Mouse (Mus musculus) neural tube, embryonic 15.5 days (tissue): ENCODE data around the gene Gphb5. TPM values are rescaled to one million over a fixed set of nuclear protein-coding genes. Genes with fewer than 3 reads are reported as not detected.
A peak's percentile ranks its signal among the peaks of the same experiment; 100 is the strongest.

ENCODE experiments used
- ATAC-seq: fragments of 200-750 bp; cut with Nextera tagmentation; 2 replicates; pipeline ENCODE4 v1.8.0; 2017; ENCODE audit warnings: mild to moderate bottlenecking, moderate TSS enrichment, moderate library complexity; ENCODE audit not compliant: low FRiP score
- H3K27ac ChIP-seq: fragments of 300-500 bp; sonication (generic); replicated peaks from 2 replicates; pipeline ENCODE4 v1.5.1; 2015; ENCODE audit warnings: mild to moderate bottlenecking, inconsistent platforms
- H3K27me3 ChIP-seq: fragments of 300-500 bp; sonication (generic); replicated peaks from 2 replicates; pipeline ENCODE4 v1.6.1; 2015; ENCODE audit warnings: inconsistent platforms
- H3K36me3 ChIP-seq: fragments of 300-500 bp; sonication (generic); 2 replicates; pipeline ENCODE4 v1.6.1; 2015; ENCODE audit warnings: inconsistent platforms
- H3K4me1 ChIP-seq: fragments of 300-500 bp; sonication (generic); 2 replicates; pipeline ENCODE4 v1.6.1; 2015; ENCODE audit warnings: inconsistent platforms
- H3K4me2 ChIP-seq: fragments of 300-500 bp; sonication (generic); 2 replicates; pipeline ENCODE4 v1.6.1; 2015; ENCODE audit warnings: inconsistent platforms, mild to moderate bottlenecking, moderate library complexity
- H3K4me3 ChIP-seq: fragments of 300-500 bp; sonication (generic); replicated peaks from 2 replicates; pipeline ENCODE4 v1.5.1; 2015; ENCODE audit warnings: mild to moderate bottlenecking, inconsistent platforms
- H3K9ac ChIP-seq: fragments of 300-500 bp; sonication (generic); replicated peaks from 2 replicates; pipeline ENCODE4 v1.6.1; 2015; ENCODE audit warnings: mild to moderate bottlenecking, inconsistent platforms
- H3K9me3 ChIP-seq: fragments of 300-500 bp; sonication (generic); replicated peaks from 2 replicates; pipeline ENCODE4 v1.6.1; 2016; ENCODE audit warnings: inconsistent platforms
- WGBS: fragments of 180-500 bp; shearing (Covaris S2); methylation state at CpG from one replicate; pipeline ENCODE4 v1.1.7; 2015; ENCODE audit warnings: mixed read lengths; 5-methylcytosine and 5-hydroxymethylcytosine counted together
- polyA plus RNA-seq: library from polyadenylated mRNA; unstranded; fragments of >200 nt; fragmentation: Nextera tagmentation; extraction: Ambion mirVana; gene quantifications from 2 replicates; pipeline ENCODE4 v1.2.1, GENCODE M21; 2015

Gphb5 gene
- not detected in 2 replicates for polyA plus RNA-seq

GRCm38 (mm10) chr12:75416681-75417080, at the start of gene Gphb5:
Gphb5 (minus strand) TSS chr12:75416781.
- no peaks in the 10 kb centered on the region for H3K27me3 ChIP-seq
- H3K9me3 ChIP-seq, result no peaks in the 10 kb centered on the region
- H3K9ac ChIP-seq, result no peak within 1 kb of the TSS
- no peak within 1 kb of the TSS for H3K4me3 ChIP-seq
- no peaks in the 10 kb centered on the region for H3K36me3 ChIP-seq
- no peak within 1 kb of the TSS for H3K4me2 ChIP-seq
- ATAC-seq, result no peak
- WGBS, result 90% methylated on average over 4 of the region's 4 CpGs
- H3K27ac ChIP-seq, result no peak within 1 kb of the TSS
- H3K4me1 ChIP-seq, result no peaks in the 10 kb centered on the region

GRCm38 (mm10) chr12:75466206-75466605, 49.6 kb upstream of the Gphb5 start:
- ATAC-seq, result no peak
- H3K27me3 ChIP-seq, result no peaks in the 10 kb centered on the region
- peaks cover 7% of the 10 kb centered on the region for H3K4me1 ChIP-seq
- no peak overlapping the region for H3K4me3 ChIP-seq
- no peak overlapping the region for H3K9ac ChIP-seq
- 92% methylated on average over 7 of the region's 7 CpGs for WGBS
- no peaks in the 10 kb centered on the region for H3K9me3 ChIP-seq
- no peak overlapping the region for H3K27ac ChIP-seq
- peaks cover 44% of the 10 kb centered on the region for H3K36me3 ChIP-seq
- no peak overlapping the region for H3K4me2 ChIP-seq

- Histone ChIP-seq H3K9ac (no peak overlapping the region), H3K9me3 (no peaks in the 10 kb centered on the region), H3K36me3 (peaks cover 62% of the 10 kb centered on the region), H3K4me2 (no peak overlapping the region), H3K27ac (0 out of 2 replicates have a peak overlapping the region, but pooled peaks have one; percentile 6), H3K4me3 (no peak overlapping the region), H3K27me3 (no peaks in the 10 kb centered on the region), H3K4me1 (no peaks in the 10 kb centered on the region)
- ATAC-seq, result no peak; the same call in 1 of the 2 replicates
- WGBS, result 78% methylated on average over 9 of the region's 9 CpGs
Measured at GRCm38 (mm10) chr12:75464016-75464769, 47.6 kb upstream of the Gphb5 start.

GRCm38 (mm10) chr12:75460561-75460960, 44.0 kb upstream of the Gphb5 start:
- Histone ChIP-seq H3K27ac (no peak overlapping the region), H3K9me3 (no peaks in the 10 kb centered on the region), H3K36me3 (peaks cover 62% of the 10 kb centered on the region), H3K27me3 (no peaks in the 10 kb centered on the region), H3K4me1 (no peaks in the 10 kb centered on the region), H3K4me2 (no peak overlapping the region), H3K4me3 (no peak overlapping the region), H3K9ac (no peak overlapping the region)
- WGBS, result 92% methylated on average over 5 of the region's 5 CpGs
- no peak for ATAC-seq

GRCm38 (mm10) chr12:75459656-75460055, 43.1 kb upstream of the Gphb5 start:
- Histone ChIP-seq H3K36me3 (peaks cover 55% of the 10 kb centered on the region), H3K9ac (no peak overlapping the region), H3K27ac (no peak overlapping the region), H3K4me3 (no peak overlapping the region), H3K27me3 (no peaks in the 10 kb centered on the region), H3K4me2 (no peak overlapping the region), H3K4me1 (no peaks in the 10 kb centered on the region), H3K9me3 (no peaks in the 10 kb centered on the region)
- 85% methylated on average over 5 of the region's 5 CpGs for WGBS
- ATAC-seq, result no peak

GRCm38 (mm10) chr12:75453441-75453840, 36.9 kb upstream of the Gphb5 start:
- H3K27me3 ChIP-seq, result no peaks in the 10 kb centered on the region
- ATAC-seq, result no peak
- no peaks in the 10 kb centered on the region for H3K4me1 ChIP-seq
- no peaks in the 10 kb centered on the region for H3K9me3 ChIP-seq
- H3K4me2 ChIP-seq, result no peak overlapping the region
- H3K9ac ChIP-seq, result no peak overlapping the region
- H3K27ac ChIP-seq, result no peak overlapping the region
- peaks cover 34% of the 10 kb centered on the region for H3K36me3 ChIP-seq
- WGBS, result 93% methylated on average over 6 of the region's 6 CpGs
- H3K4me3 ChIP-seq, result no peak overlapping the region

- H3K9me3 ChIP-seq, result no peaks in the 10 kb centered on the region
- H3K9ac ChIP-seq, result no peak overlapping the region
- no peak overlapping the region for H3K4me3 ChIP-seq
- no peak overlapping the region for H3K4me2 ChIP-seq
- 87% methylated on average over 4 of the region's 4 CpGs for WGBS
- H3K4me1 ChIP-seq, result no peaks in the 10 kb centered on the region
- ATAC-seq, result no peak
- H3K27ac ChIP-seq, result no peak overlapping the region
- peaks cover 31% of the 10 kb centered on the region for H3K36me3 ChIP-seq
- no peaks in the 10 kb centered on the region for H3K27me3 ChIP-seq
Measured at GRCm38 (mm10) chr12:75453027-75453426, 36.4 kb upstream of the Gphb5 start.

GRCm38 (mm10) chr12:75450592-75450991, 34.0 kb upstream of the Gphb5 start:
- H3K27ac ChIP-seq, result no peak overlapping the region
- no peak overlapping the region for H3K4me2 ChIP-seq
- no peaks in the 10 kb centered on the region for H3K4me1 ChIP-seq
- H3K4me3 ChIP-seq, result no peak overlapping the region
- 92% methylated on average over 8 of the region's 8 CpGs for WGBS
- peaks cover 26% of the 10 kb centered on the region for H3K36me3 ChIP-seq
- H3K9me3 ChIP-seq, result no peaks in the 10 kb centered on the region
- H3K27me3 ChIP-seq, result no peaks in the 10 kb centered on the region
- ATAC-seq, result no peak
- H3K9ac ChIP-seq, result no peak overlapping the region

- peaks cover 26% of the 10 kb centered on the region for H3K36me3 ChIP-seq
- no peak overlapping the region for H3K9ac ChIP-seq
- 80% methylated on average over 14 of the region's 14 CpGs for WGBS
- no peak overlapping the region for H3K27ac ChIP-seq
- H3K4me1 ChIP-seq, result no peaks in the 10 kb centered on the region
- no peak overlapping the region for H3K4me3 ChIP-seq
- no peaks in the 10 kb centered on the region for H3K27me3 ChIP-seq
- no peak overlapping the region for H3K4me2 ChIP-seq
- no peak for ATAC-seq
- no peaks in the 10 kb centered on the region for H3K9me3 ChIP-seq
Measured at GRCm38 (mm10) chr12:75450011-75450410, 33.4 kb upstream of the Gphb5 start.

GRCm38 (mm10) chr12:75449475-75449966, 32.9 kb upstream of the Gphb5 start:
- H3K27ac ChIP-seq, result no peak overlapping the region
- no peaks in the 10 kb centered on the region for H3K4me1 ChIP-seq
- no peak overlapping the region for H3K4me3 ChIP-seq
- no peak for ATAC-seq
- no peaks in the 10 kb centered on the region for H3K27me3 ChIP-seq
- H3K9ac ChIP-seq, result no peak overlapping the region
- H3K9me3 ChIP-seq, result no peaks in the 10 kb centered on the region
- H3K4me2 ChIP-seq, result no peak overlapping the region
- 73% methylated on average over 6 of the region's 6 CpGs for WGBS
- H3K36me3 ChIP-seq, result peaks cover 26% of the 10 kb centered on the region

- peaks cover 26% of the 10 kb centered on the region for H3K36me3 ChIP-seq
- H3K27me3 ChIP-seq, result no peaks in the 10 kb centered on the region
- no peak overlapping the region for H3K27ac ChIP-seq
- no peaks in the 10 kb centered on the region for H3K4me1 ChIP-seq
- 84% methylated on average over 5 of the region's 5 CpGs for WGBS
- no peak for ATAC-seq
- H3K4me2 ChIP-seq, result no peak overlapping the region
- no peak overlapping the region for H3K4me3 ChIP-seq
- no peak overlapping the region for H3K9ac ChIP-seq
- H3K9me3 ChIP-seq, result no peaks in the 10 kb centered on the region
Measured at GRCm38 (mm10) chr12:75448921-75449320, 32.3 kb upstream of the Gphb5 start.

GRCm38 (mm10) chr12:75446245-75446644, 29.7 kb upstream of the Gphb5 start:
- WGBS, result 87% methylated on average over 7 of the region's 7 CpGs
- Histone ChIP-seq H3K27me3 (no peaks in the 10 kb centered on the region), H3K4me3 (no peak overlapping the region), H3K4me2 (no peak overlapping the region), H3K4me1 (no peaks in the 10 kb centered on the region), H3K36me3 (peaks cover 7% of the 10 kb centered on the region), H3K27ac (no peak overlapping the region), H3K9ac (no peak overlapping the region), H3K9me3 (no peaks in the 10 kb centered on the region)
- ATAC-seq, result no peak
